Mouse (Mus musculus): ENCODE measurements around the gene Coq8a. TPM values are rescaled to one million over a fixed set of nuclear protein-coding genes. Genes with fewer than 3 reads are reported as not detected.

Gene Coq8a
- total RNA-seq, 2 experiments from 2014 or later = 324 to 400 TPM

Other genes with a start within 250 kb of the Coq8a start
- gene Cdc42bpa, start 239.1 kb downstream of the Coq8a start, total RNA-seq (2021) = 10 to 100 TPM; 34.9 to 43.3 TPM
- 10 to 100 TPM; 11.3 to 11.7 TPM for gene Psen2, start 63.8 kb upstream of the Coq8a start, total RNA-seq (2021)
- gene Itpkb, start 130.9 kb upstream of the Coq8a start, total RNA-seq (2021) = 10 to 100 TPM; 30.1 to 38.7 TPM